Mouse (Mus musculus) CD8-positive naive resting alpha-beta T cell, adult 2 months (primary cell): ENCODE measurements around the gene Hsf4.
"Not testable (repeated sequence)": the region's sequence is repeated elsewhere in the genome, so short reads cannot be mapped to it uniquely, and the experiment has no call there.

Source experiments
- DNase-seq, 2 experiments: peaks; one replicate each; pipeline ENCODE4 v3.0.0; 2022; ENCODE audit warnings: low read depth in 2 of 2, low spot score in 2 of 2

The Hsf4 gene

DNA sequence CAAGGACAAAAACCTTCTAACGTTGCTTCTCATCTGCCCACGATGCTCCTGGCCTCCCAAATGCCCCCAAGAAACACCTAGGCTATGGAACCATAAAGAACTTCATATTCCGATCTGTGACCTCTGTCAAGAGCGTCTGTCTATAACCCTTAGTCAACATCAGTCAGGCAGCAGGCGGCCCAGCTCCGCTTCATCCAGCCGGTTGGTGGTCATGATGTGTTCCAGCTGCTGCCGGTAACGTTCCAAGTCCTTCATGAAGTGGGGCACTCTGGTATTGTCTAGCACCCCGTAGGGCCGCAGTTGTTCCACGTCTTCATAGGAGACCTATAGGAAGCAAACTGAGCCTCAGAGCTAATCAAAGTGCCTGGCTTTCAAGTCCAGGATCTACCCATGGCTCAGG is 12.2 kb downstream of the Hsf4 start:
- DNase-seq, result no peak

DNA sequence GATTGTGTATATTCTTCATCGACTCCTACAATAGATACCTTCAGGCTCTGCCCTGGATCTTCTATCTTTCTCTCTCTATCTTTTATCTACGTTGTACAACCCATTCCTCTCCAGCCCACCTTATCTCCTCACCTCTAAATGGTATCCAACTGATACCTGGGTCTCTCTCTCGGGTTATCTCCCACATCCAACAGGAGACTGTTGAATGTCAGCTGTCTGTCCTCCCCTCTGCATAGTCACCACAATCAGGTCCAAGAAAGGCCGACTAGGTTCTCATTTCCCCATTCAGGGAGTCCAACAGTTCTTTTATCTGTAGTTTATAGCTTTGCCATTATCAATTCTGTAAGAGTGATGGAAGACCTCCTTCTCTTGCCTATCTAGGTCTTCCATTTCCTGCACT is 12.6 kb downstream of the Hsf4 start:
- DNase-seq, result no peak

DNA sequence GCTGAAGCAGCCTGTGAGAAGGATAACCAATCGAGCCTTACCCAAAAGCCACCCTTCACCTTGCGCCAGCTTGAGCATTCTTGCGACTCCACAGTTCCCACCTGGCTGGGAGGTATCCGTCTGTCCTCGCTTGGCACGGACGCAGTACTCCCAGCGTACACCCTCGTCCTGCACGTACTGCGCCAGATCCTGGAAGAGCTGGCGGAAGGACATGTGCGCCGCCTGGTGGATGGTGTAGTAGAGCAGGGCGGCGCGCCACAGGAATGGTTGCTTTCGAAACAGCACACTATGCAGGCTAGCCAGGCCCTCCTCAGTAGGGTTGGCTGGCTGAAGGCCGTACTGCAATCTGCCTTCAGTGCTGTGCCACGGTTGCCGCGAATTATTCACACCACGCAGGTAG is 13.5 kb downstream of the Hsf4 start:
- DNase-seq, result no peak

DNA sequence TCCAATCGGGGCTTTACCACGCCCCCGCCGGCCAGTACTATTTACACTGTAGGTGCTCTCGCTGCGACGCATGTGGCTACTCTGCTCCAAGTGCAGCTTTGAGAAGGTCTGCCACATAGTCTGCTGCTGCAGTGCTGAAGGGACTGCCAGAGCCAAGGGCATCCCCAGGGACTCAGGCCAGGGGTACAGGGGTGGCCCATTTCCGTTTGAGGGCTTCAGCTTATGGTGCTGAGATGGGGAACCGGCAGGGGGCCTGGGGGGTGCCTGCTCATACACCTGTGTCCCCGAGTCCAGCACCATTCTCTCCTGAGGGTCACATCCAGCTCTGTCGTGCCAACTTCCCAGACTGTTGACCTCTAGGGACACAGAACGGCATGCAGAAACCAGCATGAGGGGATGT is 15.9 kb downstream of the Hsf4 start:
- DNase-seq, result no peak

DNA sequence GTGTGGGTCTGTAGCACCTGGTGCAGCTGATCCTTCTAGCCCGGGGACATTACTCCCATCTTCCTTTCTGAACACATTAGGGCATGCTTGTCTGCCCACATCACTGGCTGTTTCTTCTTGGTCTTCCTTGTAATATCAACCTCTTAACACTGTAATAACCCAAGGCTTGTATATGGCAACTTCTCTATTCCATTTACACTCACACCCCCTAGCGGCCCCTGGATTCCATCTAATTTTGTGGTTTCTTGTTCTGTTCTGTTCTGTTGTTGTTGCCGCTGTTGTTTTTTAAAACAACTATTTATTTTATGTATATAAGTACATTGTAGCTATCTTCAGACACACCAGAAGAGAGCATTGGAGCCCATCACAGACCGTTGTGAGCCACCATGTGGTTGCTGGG is 17.3 kb downstream of the Hsf4 start:
- DNase-seq, result no peak

DNA sequence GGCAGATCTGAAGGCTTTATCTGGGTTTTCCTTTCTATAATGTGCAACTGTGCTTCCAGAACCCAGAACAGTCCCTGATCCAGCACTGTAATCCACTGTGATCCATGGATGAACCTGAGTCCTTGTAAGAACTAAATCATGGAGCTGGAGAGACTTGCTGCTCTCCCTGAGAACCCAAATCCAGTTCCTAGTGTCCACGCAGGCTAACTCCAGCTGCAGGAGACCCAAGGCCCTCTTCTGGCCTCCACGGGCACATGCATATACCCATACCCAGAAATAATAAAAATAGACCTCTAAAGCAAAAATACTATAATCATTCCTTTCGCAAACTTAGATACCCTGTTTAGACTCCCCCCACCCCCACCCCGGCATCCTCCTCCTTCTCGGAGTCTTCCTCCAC is 18.6 kb downstream of the Hsf4 start:
- DNase-seq, result no peak

DNA sequence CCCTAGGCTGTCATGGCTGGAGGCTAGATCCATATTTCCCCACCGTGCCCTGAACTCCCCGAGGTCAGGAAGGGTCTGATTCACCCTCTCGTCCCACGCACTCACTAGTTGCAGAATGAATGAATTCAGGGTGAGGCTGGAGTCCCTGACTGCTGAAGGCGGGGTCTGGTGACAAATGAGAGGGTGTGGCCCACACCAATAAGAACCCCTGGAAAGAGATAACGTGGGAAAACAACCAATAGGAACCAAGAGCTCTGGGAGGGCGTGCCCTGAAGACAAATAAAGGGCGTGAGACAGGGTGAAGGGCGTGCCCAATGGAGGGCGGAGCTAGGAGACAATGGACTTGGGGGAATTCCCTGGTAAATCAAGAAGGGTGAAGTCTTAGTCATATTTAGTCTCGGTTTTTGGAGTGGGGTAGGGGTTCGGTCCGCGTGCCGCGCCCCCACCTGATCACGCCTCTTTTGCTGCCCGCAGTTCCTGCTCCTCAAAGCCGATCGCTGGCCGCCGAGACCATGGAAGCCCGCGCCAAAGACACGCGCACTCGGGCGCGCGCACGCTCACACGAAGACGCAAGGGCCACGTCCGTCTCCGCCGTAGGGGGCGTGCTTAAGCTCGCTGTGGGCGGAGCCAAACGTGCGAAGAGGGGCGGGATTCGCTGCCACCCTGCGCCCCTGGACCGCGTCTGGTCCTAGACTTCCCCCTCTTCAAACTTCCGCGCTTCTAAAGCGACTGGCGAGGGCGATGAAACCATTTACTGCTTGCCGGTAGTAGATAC is 19.5 kb downstream of the Hsf4 start:
- DNase-seq, result peak; percentile 87 to 92

DNA sequence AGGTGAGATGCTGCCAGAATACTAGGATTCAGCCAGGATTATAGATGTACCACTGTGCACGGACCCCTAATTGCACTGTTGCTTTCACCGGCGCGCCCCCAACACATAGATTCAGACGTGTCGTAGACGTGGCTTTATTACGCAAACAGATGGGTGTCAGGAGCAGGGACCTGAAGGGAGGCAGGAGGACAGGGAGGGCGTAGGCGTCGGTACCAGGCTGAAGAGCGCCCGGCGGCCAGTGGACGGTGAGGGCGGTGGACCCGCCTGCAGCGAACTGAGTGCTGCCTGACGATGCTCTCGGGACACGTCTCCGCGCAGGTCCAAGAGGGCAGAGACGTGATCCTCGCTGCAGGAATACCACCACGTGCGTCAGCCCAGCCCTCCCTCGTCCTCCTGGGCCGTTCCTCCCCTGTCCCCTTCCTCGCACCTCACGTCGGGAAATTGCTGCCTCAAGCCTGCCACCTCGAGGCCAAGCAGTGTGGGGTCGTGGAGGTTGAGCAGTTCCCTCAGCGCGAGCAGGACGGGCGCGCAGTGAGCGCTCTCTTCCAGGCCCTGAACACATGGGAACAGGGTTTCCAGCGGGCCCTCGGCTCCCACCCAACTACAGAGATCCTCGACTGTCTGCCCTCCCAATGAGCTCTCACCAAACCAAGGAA is 20.3 kb downstream of the Hsf4 start, which contains the start of gene 4931428F04Rik:
4931428F04Rik (minus strand) TSS at position 60 of the 656 bp plus-strand sequence.
- no peak for DNase-seq

DNA sequence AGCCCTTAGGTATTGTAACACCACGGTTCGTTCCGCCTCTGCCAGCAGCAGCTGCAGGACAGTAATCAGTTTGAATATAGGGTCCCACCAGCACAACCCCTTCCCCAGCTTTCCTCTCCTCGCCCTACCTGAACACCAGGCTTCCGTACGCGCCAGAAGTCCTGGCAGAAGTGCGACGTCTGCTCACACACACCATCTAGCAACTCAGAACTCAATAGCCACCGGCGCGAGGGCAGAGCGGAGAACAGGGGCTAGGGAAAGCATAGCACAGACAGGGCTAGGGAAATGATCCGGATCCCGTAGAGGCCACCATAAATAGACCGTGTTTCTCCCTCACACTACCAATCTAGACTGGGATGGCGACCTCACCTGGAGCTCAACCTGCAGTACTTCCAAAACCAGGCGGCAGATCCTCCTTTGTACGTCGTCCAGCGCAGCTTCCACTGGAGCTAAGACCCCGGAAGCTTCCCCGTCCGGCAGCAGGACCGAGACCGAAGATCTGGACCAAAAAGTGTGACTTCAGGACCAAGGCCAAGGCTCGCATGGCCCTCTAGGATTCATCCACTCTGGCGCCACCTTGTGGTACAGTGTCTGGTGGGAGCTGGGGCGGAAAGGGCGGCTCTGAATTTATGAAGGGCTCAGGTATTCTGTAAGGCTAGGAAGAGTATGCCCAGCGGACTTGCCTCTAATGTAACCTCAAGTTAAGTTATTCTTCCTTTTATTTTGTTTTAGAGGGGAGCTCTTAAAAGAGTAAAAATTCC is 21.1 kb downstream of the Hsf4 start:
- DNase-seq, result peak; percentile 84 to 92

DNA sequence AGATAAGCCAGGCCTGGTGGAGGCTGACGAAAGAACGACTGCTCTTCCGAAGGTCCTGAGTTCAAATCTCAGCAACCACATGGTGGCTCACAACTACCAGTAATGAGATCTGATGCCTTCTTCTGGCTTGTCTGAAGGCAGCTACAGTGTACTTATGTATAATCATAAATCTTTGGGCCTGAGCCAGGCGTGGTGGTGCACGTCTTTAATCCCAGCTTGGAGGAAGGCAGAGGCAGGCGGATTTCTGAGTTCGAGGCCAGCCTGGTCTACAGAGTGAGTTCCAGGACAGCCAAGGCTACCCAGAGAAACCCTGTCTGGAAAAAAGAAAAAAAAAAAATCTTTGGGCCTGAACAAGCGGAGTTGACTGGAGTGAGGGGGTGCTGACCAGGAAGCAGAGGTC is 21.8 kb downstream of the Hsf4 start:
- DNase-seq, result not testable (repeated sequence)

DNA sequence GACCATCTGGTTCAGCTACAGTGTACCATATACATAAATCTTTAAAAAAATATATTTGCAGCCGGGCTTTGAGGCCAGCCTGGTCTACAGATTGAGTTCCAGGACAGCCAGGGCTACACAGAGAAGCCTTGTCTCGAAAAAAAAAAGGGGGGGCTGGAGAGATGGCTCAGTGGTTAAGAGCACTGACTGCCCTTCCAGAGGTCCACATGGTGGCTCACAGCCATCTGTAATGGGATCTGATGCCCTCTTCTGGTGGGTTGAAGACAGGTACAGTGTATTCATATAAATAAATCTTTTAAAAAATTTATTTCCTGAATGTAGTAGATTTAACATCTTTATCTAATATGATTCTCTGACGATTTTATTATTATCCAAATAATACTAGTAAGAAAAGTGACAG is 22.2 kb downstream of the Hsf4 start:
- DNase-seq, result not testable (repeated sequence)

DNA sequence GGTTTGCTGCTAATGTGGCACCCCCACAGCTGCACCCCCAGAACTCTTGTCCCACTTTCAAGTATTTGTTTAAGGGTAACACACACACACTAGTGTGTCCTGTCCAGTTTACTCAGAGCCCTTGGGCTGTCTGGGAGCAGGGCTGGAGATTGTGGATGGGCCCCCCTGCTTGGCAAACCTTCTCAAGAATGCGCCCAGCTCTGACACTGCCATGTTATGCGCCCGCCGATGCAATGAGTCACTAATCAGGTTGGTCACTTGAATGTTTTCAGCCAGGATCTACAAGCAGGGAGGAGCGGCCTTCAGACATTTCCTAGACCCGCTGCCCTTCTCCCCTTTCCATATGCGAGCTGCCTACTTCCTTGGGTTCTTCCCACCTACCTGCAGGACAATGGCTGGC is 22.9 kb downstream of the Hsf4 start:
- DNase-seq, result no peak

DNA sequence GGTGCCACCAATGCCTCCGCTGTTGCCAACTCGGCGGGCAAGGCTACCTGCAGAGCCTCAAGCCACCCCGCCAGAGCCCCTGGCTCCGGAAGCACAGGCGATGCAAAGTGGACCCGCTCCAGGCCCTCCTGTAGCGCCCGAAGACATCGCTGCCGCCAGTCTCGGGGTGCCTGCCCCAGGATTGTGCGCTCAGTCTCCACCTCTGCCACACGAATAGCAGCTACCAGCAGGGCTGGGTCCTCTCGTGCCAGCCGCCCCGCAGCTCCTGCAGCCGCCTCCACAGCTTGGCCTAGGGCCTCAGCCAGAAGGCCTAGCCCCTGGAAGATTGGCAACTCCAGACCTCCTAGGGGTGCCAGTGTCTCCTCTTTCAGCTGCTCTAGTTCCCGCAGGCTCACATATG is 23.8 kb downstream of the Hsf4 start:
- DNase-seq, result no peak

DNA sequence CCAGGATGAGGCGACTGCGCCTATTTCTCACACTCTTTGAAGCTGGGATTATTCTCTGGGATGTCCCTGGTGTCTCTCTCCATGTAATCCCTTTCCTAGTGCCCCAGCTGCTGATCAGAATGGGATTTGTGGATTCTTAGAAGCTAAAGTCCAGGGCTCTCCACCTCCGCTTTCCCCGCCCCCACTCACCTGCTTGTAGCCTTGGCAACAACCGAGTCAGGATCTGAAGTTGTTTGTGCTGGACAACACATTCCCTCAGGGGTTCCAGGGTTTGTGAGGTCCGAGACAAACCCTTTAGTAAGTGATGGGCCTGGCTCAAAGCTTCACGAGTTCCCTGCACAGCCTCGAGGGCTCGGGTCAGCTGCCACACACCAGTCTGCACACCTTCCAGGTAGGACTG is 25.2 kb downstream of the Hsf4 start:
- DNase-seq, result no peak

DNA sequence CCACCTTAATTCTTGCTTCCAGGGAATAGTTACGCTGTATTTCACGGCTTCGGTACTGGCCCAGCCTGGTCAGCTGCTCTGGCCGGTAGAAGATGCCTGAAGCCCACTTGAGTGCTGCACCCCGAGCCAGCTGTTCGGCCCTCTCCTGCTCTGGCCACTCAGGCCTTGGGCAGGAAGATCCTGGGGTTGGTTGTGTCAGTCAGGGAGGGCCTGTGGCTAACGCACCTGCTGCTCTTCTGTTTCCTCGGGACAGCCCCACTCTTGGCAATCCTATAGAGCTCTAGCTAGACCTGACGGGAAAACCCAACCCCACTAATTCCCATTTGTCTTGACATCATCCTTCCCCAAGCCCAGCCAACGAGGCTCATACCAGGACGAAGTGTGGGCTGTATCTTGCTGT is 25.7 kb downstream of the Hsf4 start:
- DNase-seq, result no peak

DNA sequence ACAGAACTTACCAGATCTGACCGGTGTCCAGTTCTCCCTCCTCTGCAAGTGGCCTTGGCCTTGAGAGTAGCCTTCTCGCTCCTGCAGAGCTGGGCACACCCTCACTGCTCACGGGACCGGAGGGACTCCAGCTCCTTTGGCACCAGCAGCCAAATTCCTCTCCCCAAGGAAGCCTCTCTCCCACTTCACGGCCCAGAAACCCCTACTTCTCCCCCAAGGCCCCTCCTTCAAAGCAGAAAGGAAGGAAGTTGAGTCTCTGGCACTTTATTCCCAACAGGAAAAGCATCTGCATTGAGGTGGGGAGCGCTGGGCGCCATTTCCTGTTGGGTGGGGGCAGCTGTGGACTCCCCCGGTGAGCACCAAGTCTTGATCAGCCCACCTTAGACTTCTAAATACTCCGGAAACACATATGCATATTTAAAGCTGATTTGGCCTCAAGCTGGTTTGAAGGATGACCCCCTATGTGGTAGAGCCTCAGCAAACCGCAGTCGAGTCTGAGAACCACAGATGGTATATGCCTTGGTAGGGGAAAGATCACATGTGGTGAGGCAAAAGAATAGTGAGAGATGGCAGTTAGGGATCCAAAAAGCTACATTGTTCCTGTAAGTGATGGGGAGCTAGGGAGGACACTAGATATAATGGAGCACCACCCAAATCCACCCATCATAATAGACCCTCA is 26.4 kb downstream of the Hsf4 start, which contains the start of gene Exoc3l:
Exoc3l (minus strand) TSS at position 207 of the 679 bp plus-strand sequence.
- DNase-seq, result no peak

DNA sequence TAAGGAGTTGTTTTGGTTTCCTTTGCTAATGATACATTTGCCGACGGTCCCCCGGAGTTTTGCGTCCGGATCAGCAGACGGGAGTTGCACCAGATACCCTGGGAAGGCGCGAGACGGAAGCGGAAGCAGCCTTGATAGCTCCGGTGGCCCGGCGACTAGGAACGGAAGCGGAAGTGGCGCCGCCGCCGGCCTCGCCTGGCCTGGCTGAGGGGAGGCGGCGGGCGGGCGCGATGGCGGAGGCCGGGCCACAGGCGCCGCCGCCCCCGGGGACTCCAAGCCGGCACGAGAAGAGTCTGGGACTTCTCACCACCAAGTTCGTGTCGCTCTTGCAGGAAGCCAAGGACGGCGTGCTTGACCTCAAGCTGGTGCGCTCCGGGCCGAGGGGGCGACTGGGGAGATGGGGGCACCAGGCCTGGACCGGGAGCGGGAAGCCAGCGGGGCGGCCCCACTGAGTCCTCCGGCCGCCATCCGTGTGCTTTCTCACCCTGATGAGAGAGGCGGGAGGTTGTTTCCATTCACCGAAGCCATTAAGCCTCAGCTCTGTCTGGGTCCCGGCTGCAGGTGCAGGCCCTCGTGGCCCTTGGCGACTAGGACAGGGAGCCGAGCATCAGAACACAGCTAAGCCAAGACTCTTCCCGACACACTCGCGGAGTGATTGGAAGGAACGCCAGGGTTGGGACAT is 28.1 kb downstream of the Hsf4 start, which contains the start of gene E2f4:
E2f4 (plus strand) TSS at position 153 of the 682 bp plus-strand sequence.
- peak; percentile 76 to 82 for DNase-seq

DNA sequence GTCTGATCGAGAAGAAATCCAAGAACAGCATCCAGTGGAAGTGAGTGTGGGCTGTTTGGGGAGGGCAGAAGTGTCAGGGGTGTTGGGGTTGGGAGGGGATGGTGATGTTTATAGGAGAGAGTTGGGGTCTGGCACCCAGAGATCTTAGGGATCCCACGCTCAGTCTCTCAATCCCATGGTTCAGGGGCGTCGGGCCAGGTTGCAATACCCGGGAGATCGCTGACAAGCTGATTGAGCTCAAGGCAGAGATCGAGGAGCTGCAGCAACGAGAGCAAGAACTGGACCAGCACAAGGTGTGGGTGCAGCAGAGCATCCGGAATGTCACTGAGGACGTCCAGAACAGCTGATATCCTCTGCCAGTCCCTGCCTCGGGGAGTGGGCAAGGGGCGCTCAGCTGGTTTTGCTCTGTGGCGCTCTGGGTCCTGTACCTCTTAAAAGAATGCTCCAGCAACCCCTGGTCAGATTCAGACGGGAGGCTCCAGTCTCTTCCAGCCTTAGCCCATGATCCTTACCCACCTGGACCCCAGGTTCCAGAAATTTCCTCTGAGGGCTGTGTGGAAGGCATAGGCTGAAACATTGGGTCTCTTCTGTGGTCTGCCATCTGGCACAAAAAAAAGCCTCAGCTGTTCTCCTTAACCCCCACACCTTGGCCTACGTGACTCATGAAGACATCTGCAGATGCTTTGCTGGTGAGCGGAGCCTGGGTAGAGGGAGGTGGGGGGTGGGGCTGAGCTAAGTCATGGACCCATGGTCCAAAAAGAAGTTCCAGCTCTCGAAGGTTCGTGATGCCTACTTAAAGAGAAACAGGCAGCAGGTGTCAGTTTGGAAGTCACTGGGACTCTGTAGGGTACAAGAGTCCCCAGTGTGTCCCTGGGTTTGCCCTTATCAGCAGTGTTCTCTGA is 29.0 kb downstream of the Hsf4 start:
- no peak for DNase-seq

DNA sequence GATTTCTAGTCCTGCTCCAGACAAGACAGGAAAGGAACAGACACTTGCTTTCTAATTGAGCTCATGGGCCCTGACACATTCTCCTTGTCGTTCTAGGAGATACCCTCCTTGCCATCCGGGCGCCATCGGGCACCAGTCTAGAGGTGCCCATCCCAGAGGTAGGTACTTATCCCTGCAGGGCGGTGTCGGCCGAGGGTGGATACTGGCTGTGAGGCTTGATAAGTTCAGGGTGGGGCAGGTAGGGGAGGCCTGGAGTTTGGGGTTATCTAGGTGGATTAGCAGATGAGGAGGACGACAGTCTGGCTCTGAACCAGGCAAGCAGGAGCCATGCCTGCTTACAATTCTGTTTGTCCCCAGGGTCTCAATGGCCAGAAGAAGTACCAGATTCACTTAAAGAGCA is 30.4 kb downstream of the Hsf4 start:
- DNase-seq, result no peak

DNA sequence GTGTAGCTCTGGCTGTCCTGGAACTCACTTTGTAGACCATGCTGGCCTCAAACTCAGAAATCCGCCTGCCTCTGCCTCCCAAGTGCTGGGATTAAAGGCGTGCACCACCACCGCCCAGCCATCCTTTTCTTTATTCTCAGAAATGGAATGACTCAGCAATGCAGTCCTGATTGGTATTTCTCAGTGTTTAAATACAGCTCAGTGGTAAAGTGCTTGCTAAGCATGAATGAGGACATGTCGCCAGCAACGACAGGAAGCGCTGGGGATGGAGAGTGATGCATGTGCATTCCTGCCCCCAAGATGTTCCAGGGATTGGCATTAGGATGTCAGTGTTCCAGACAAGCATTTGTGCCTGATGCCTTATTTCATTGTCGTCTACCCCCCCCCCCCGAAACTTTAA is 33.8 kb downstream of the Hsf4 start:
- no peak for DNase-seq
